ENCODE assay signal across 9 mouse cellular contexts in genomic region chr13:5869842-5870241, GRCm38 (mm10). TPM values are rescaled to one million over a fixed set of nuclear protein-coding genes. Genes with fewer than 3 reads are reported as not detected.
DNase-seq lines count a peak whose midpoint lies in the region; ATAC-seq and TF ChIP-seq lines count a peak whose summit lies in the region.
"Had no signal": no experiment of that assay in that cellular context is flagged by ENCODE, and none has a peak within 500 bp of the region (broad histone marks: within the 10 kb centered on the region; RNA-seq: fewer than 3 reads in every experiment).

No protein-coding gene starts in this region.

- H3K36me3 ChIP-seq in forebrain, embryonic 12.5 days (replicated peaks), result peaks cover 38% of the 10 kb centered on the region
- peaks cover 34% of the 10 kb centered on the region for H3K36me3 ChIP-seq in forebrain, embryonic 13.5 days (ENCODE audit: poor library complexity, severe bottlenecking)
- peaks cover 37% of the 10 kb centered on the region for H3K36me3 ChIP-seq in limb, embryonic 14.5 days (ENCODE audit: control insufficient read depth, insufficient read depth, low read length)

- H3K9ac ChIP-seq in forebrain, embryonic 12.5 days, result no peak overlapping the region
- H3K9ac ChIP-seq in forebrain, embryonic 13.5 days, result no peak overlapping the region
- no peak overlapping the region for H3K9ac ChIP-seq in limb, embryonic 14.5 days (ENCODE audit: low read depth, low read length, severe bottlenecking)
- H3K9ac ChIP-seq: neural tube, embryonic 13.5 days had no signal

- H3K27ac ChIP-seq in forebrain, embryonic 12.5 days, result no peak overlapping the region
- H3K27ac ChIP-seq in forebrain, embryonic 13.5 days, result no peak overlapping the region
- H3K27ac ChIP-seq in limb, embryonic 14.5 days (replicated peaks; ENCODE audit: low read depth, low read length), result 0 out of 2 replicates have a peak overlapping the region, but pooled peaks have one; percentile 10
- H3K27ac ChIP-seq: neural tube, embryonic 13.5 days had no signal

- TF ChIP-seq POLR2A in limb, embryonic 14.5 days (IDR thresholded peaks at IDR 0.05; ENCODE audit: borderline replicate concordance, extremely low read depth, insufficient read depth, insufficient read length), result no peak

- no peak overlapping the region for H3K4me3 ChIP-seq in forebrain, embryonic 12.5 days (replicated peaks)
- H3K4me3 ChIP-seq in forebrain, embryonic 13.5 days, result no peak overlapping the region
- no peak overlapping the region for H3K4me3 ChIP-seq in limb, embryonic 14.5 days (replicated peaks; ENCODE audit: low read length)
- H3K4me3 ChIP-seq: neural tube, embryonic 13.5 days had no signal

- H3K4me2 ChIP-seq in forebrain, embryonic 12.5 days, result peak overlapping the region; percentile 13; the same call in 1 of the 2 replicates
- no peak overlapping the region for H3K4me2 ChIP-seq in forebrain, embryonic 13.5 days
- no peak overlapping the region for H3K4me2 ChIP-seq in limb, embryonic 14.5 days (replicated peaks; ENCODE audit: low read depth, low read length, severe bottlenecking)
- H3K4me2 ChIP-seq: neural tube, embryonic 13.5 days had no signal

- 0 out of 2 replicates have a peak, but pooled peaks have one; percentile 39 for ATAC-seq in forebrain, embryonic 12.5 days (ENCODE audit: low FRiP score)
- ATAC-seq in forebrain, embryonic 13.5 days, result no peak
- ATAC-seq in limb, embryonic 14.5 days (ENCODE audit: low FRiP score, low read depth), result peak; percentile 37; the same call in 1 of the 2 replicates
- no peak for ATAC-seq in inflammation-experienced regulatory T-cells, adult 6 months

- intact Hi-C loops in gastrocnemius, postnatal 14 days (cut with DNase I; ENCODE audit: low total_unique reads), result no loop called here

- DNase-seq in B cell, adult 2 months, result peak; percentile 36 to 46
- peak; percentile 49 for DNase-seq in gastrocnemius, postnatal 14 days
- peak; percentile 47 for DNase-seq in limb, embryonic 14.5 days (ENCODE audit: low spot score)
- no peak for DNase-seq in frontal cortex, postnatal 25 days (ENCODE audit: low spot score in 2 of 2)
- no peak for DNase-seq in cerebellum, adult 9-11 months

- H3K27me3 ChIP-seq in forebrain, embryonic 12.5 days, result no peaks in the 10 kb centered on the region
- H3K27me3 ChIP-seq in forebrain, embryonic 13.5 days, result no peaks in the 10 kb centered on the region
- H3K27me3 ChIP-seq in limb, embryonic 14.5 days (ENCODE audit: control insufficient read depth, insufficient read depth, low read length), result no peaks in the 10 kb centered on the region
- H3K27me3 ChIP-seq: neural tube, embryonic 13.5 days had no signal

- peaks cover 23% of the 10 kb centered on the region for H3K4me1 ChIP-seq in forebrain, embryonic 12.5 days
- H3K4me1 ChIP-seq in forebrain, embryonic 13.5 days, result peaks cover 24% of the 10 kb centered on the region
- peaks cover 18% of the 10 kb centered on the region for H3K4me1 ChIP-seq in limb, embryonic 14.5 days (ENCODE audit: control insufficient read depth, insufficient read depth, low read length)

- WGBS in forebrain, embryonic 12.5 days, result 3% methylated on average over 7 of the region's 7 CpGs
- 5% methylated on average over 7 of the region's 7 CpGs for WGBS in forebrain, embryonic 13.5 days
- WGBS in limb, embryonic 14.5 days, result 12% methylated on average over 7 of the region's 7 CpGs

- H3K9me3 ChIP-seq in forebrain, embryonic 12.5 days, result no peaks in the 10 kb centered on the region
- no peaks in the 10 kb centered on the region for H3K9me3 ChIP-seq in forebrain, embryonic 13.5 days (replicated peaks)
- H3K9me3 ChIP-seq in limb, embryonic 14.5 days (ENCODE audit: control insufficient read depth, low read length), result no peaks in the 10 kb centered on the region
- H3K9me3 ChIP-seq: neural tube, embryonic 13.5 days had no signal

RNA-seq across cellular contexts. Expression of gene Klf6, which starts 8.6 kb away (rescaled TPM):
- polyA plus RNA-seq in forebrain, embryonic 12.5 days (2016; fragmentation: Nextera tagmentation; extraction: Ambion mirVana), result 53.7 and 63.8 TPM in 2 replicates
- 61.4 and 63.5 TPM in 2 replicates for polyA plus RNA-seq in forebrain, embryonic 13.5 days (2015; fragmentation: Nextera tagmentation; extraction: Ambion mirVana)
- total RNA-seq in gastrocnemius, postnatal 14 days (2021), result 10 to 100 TPM; 21.8 to 32.9 TPM
- polyA plus RNA-seq in limb, embryonic 14.5 days (2012; rRNA removed), result 24.5 and 24.7 TPM in 2 replicates
- 79.1 and 86.4 TPM in 2 replicates for polyA plus RNA-seq in limb, embryonic 14.5 days (2014; fragmentation: Nextera tagmentation; extraction: Ambion mirVana)
- polyA plus RNA-seq in inflammation-experienced regulatory T-cells, adult 6 months (2017; shearing (Covaris generic)), result 100 to 1,000 TPM; 120 to 191 (median 184) TPM

Comparison
In these comparisons a context has a peak if more than half of its experiments do, and no peak if none do; other contexts are left out.
1. ATAC-seq: peak in forebrain, embryonic 12.5 days (single experiment) and limb, embryonic 14.5 days (single experiment); none in forebrain, embryonic 13.5 days (single experiment) and inflammation-experienced regulatory T-cells, adult 6 months (single experiment).
2. DNase-seq: peak in B cell, adult 2 months (2 of 2), gastrocnemius, postnatal 14 days (single experiment) and limb, embryonic 14.5 days (single experiment); none in frontal cortex, postnatal 25 days (0 of 2) and cerebellum, adult 9-11 months (single experiment).